Mouse (Mus musculus) spleen, adult 18-20 months (tissue): ENCODE results near the gene Alkbh2.
A peak's percentile ranks its signal among the peaks of the same experiment; 100 is the strongest.

Experiments
- DNase-seq, 2 experiments: peaks; one replicate each; pipeline ENCODE4 v3.0.0; 2022; ENCODE audit warnings: mixed read lengths in 2 of 2

The Alkbh2 gene

GRCm38 (mm10) chr5:114099709-114100389, 28.2 kb downstream of the Alkbh2 start:
- peak; percentile 76 to 90 for DNase-seq

- DNase-seq, result peak; percentile 11 to 35
These were observed 36.8 kb downstream of the Alkbh2 start, which contains the start of gene Svop for GRCm38 (mm10) chr5:114091057-114091807. TSS of gene Svop (minus strand) at chr5:114091570.

- DNase-seq, result no peak
These were observed 37.5 kb downstream of the Alkbh2 start for GRCm38 (mm10) chr5:114090421-114091013.

GRCm38 (mm10) chr5:114087875-114088480, 40.0 kb downstream of the Alkbh2 start:
- no peak for DNase-seq

- no peak for DNase-seq
These were observed 42.5 kb downstream of the Alkbh2 start for GRCm38 (mm10) chr5:114085501-114085900.

GRCm38 (mm10) chr5:114077009-114077408, 51.0 kb downstream of the Alkbh2 start:
- no peak for DNase-seq
